Mouse (Mus musculus): ENCODE data around the gene Palm3.
A peak's percentile ranks its signal among the peaks of the same experiment; 100 is the strongest.
"Not testable (repeated sequence)": the region's sequence is repeated elsewhere in the genome, so short reads cannot be mapped to it uniquely, and the experiment has no call there.

Palm3 gene

GRCm38 (mm10) chr8:84021096-84021495 is at the start of gene Palm3:
TSS of gene Palm3 (plus strand) at chr8:84021471.
- DNase-seq: no peak

GRCm38 (mm10) chr8:83971661-83972060 is 49.6 kb upstream of the Palm3 start:
- DNase-seq: no peak

GRCm38 (mm10) chr8:83972150-83973120 is 48.8 kb upstream of the Palm3 start, which contains the start of gene Prkaca:
TSS of gene Prkaca (plus strand) at chr8:83972993.
- peak; percentile 93 to 97 for DNase-seq

GRCm38 (mm10) chr8:83973161-83974031 is 47.9 kb upstream of the Palm3 start:
- no peak for DNase-seq

GRCm38 (mm10) chr8:83974521-83974920 is 46.8 kb upstream of the Palm3 start:
- no peak for DNase-seq

GRCm38 (mm10) chr8:83976101-83976630 is 45.1 kb upstream of the Palm3 start:
- peak; percentile 31 to 48 for DNase-seq

GRCm38 (mm10) chr8:83976779-83977350 is 44.4 kb upstream of the Palm3 start:
- DNase-seq: no peak

- DNase-seq: no peak
Measured at GRCm38 (mm10) chr8:83977646-83978045, 43.6 kb upstream of the Palm3 start.

- no peak for DNase-seq
Measured at GRCm38 (mm10) chr8:83978200-83978599, 43.1 kb upstream of the Palm3 start.

- no peak for DNase-seq
Measured at GRCm38 (mm10) chr8:83980250-83980649, 41.0 kb upstream of the Palm3 start.

GRCm38 (mm10) chr8:83980845-83981244 is 40.4 kb upstream of the Palm3 start:
- DNase-seq: no peak

GRCm38 (mm10) chr8:83981533-83981932 is 39.7 kb upstream of the Palm3 start:
- DNase-seq: no peak

GRCm38 (mm10) chr8:83982449-83982848 is 38.8 kb upstream of the Palm3 start:
- no peak for DNase-seq

- not testable (repeated sequence) for DNase-seq
Measured at GRCm38 (mm10) chr8:83983222-83983621, 38.0 kb upstream of the Palm3 start.

GRCm38 (mm10) chr8:83989243-83989642 is 32.0 kb upstream of the Palm3 start:
- DNase-seq: no peak

- no peak for DNase-seq
Measured at GRCm38 (mm10) chr8:83990170-83990569, 31.1 kb upstream of the Palm3 start.

- no peak for DNase-seq
Measured at GRCm38 (mm10) chr8:83992488-83992887, 28.8 kb upstream of the Palm3 start.

GRCm38 (mm10) chr8:83994030-83994429 is 27.2 kb upstream of the Palm3 start:
- no peak for DNase-seq

- DNase-seq: no peak
Measured at GRCm38 (mm10) chr8:83995973-83996372, 25.3 kb upstream of the Palm3 start.

- peak; percentile 82 to 83 for DNase-seq
Measured at GRCm38 (mm10) chr8:83996567-83997505, 24.4 kb upstream of the Palm3 start.

GRCm38 (mm10) chr8:83997511-83998141 is 23.6 kb upstream of the Palm3 start, which contains the start of gene Samd1:
TSS of gene Samd1 (plus strand) at chr8:83997672.
- peak; percentile 47 to 67 for DNase-seq
